Mouse (Mus musculus): ENCODE measurements around the gene Nemf. TPM values are rescaled to one million over a fixed set of nuclear protein-coding genes. Genes with fewer than 3 reads are reported as not detected.
"Not testable (repeated sequence)": the region's sequence is repeated elsewhere in the genome, so short reads cannot be mapped to it uniquely, and the experiment has no call there.

Gene Nemf
- 56.4 and 64.7 TPM in 2 replicates for polyA plus RNA-seq (2015; fragmentation: Nextera tagmentation; extraction: Ambion mirVana)

DNA sequence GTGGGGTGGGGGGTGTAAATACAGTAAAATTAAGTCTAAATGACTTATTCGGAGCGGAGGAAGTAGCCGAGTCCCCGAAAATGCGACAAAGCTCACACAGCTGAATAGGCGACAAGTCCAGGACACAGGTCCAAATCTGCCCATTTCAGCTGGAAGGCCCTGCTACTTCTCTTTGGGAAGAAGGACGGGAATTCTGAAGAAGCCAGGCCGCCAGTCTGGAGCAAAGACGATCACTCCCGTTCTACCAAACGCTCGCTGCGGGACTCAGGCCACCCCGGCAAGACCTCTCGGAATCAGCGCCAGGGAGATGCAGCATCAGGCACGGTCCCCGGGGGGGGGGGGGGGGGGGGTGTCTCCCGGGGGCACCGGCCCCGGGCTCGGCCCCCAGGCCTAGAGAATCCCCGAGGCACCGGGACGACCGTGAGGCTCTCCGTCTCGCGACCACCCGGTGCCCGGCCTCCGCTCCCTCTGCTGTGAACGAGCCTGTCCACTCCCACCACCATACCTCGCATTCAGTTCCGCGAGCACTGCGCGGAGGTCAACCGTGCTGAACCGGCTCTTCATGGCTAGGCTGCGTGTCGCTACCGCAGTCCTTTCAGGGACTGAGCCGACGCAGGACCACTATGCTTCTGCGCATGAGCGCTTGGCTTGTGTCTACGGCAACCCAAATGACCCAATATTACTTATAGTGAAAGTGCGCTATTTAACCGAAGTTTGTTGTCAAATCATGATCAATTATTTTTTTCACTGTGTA, at the start of gene Nemf:
Gene Nemf (minus strand): TSS at position 620 of the 754 bp plus-strand sequence.
- peak within 1 kb of the TSS; percentile 93 for H3K4me2 ChIP-seq
- peak within 1 kb of the TSS; percentile 95 for H3K9ac ChIP-seq
- H3K9me3 ChIP-seq = no peaks in the 10 kb centered on the region
- peak within 1 kb of the TSS; percentile 67 for H3K27ac ChIP-seq (replicated peaks)
- H3K27me3 ChIP-seq (replicated peaks) = no peaks in the 10 kb centered on the region
- WGBS = under 1% methylated on average over 42 of the region's 50 CpGs
- H3K4me3 ChIP-seq = peak within 1 kb of the TSS; percentile 76
- H3K36me3 ChIP-seq = peaks cover 33% of the 10 kb centered on the region
- ATAC-seq (ENCODE audit: extremely low read depth, insufficient number of reproducible peaks, low FRiP score, low TSS enrichment) = peak; percentile 42; the same call in 1 of the 2 replicates
- H3K4me1 ChIP-seq = peaks cover 10% of the 10 kb centered on the region

DNA sequence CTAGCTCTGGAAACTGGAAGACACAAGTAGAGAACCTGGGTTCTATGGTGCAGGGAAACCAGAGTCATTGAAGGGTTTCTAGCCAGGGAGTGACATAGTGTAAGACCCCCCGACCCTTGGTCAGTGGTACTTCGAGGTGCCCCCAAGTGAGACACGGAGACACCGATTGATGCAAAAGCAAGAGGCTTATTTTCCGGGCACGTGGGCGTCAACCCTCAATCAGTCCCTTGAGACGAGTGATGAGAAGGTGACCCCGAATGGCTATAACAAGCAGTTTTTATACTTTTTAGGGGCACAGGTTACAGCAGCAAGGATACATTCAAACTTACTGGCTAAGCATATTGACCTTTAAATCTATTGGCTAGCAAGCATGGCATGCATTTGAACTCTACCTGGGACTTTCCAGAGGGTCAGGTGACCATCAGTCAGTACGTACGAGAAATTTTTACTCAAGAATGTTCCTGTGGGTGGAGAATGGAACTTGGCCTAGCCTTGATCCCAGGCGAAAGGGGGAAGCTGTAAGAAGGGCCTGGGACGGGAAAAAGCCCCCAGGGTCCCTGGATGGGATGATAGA, 45.7 kb upstream of the Nemf start:
- H3K9me3 ChIP-seq = no peaks in the 10 kb centered on the region
- H3K27me3 ChIP-seq (replicated peaks) = no peaks in the 10 kb centered on the region
- no peak overlapping the region for H3K4me3 ChIP-seq
- peaks cover 3% of the 10 kb centered on the region; the same call in 1 of the 2 replicates for H3K4me1 ChIP-seq
- 83% methylated on average over 13 of the region's 13 CpGs for WGBS
- H3K36me3 ChIP-seq = no peaks in the 10 kb centered on the region
- ATAC-seq (ENCODE audit: extremely low read depth, insufficient number of reproducible peaks, low FRiP score, low TSS enrichment) = no peak
- no peak overlapping the region for H3K9ac ChIP-seq
- no peak overlapping the region for H3K27ac ChIP-seq (replicated peaks)
- H3K4me2 ChIP-seq = no peak overlapping the region

DNA sequence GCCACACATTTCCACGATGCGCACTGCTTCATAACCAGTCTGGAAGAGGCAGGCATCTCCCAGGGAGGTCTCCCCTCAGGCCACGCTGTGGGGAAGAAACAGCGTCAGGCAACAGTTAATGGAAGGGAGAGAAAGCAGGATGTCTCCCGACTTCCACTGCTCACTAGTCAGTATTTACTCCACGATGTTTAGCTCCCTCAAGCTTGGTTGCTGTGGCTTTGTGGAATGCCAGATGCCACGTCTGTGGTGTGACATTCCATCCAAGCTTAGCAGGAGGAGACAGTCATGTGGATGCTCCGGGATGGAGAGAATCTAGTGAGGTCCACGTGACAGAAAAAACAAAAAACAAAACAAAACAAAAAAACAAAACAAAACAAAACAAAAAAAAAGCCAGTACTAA, 45.1 kb upstream of the Nemf start:
- Histone ChIP-seq H3K4me1 (peaks cover 3% of the 10 kb centered on the region; the same call in 1 of the 2 replicates), H3K9me3 (no peaks in the 10 kb centered on the region), H3K4me2 (no peak overlapping the region), H3K27ac (replicated peaks) (no peak overlapping the region), H3K36me3 (no peaks in the 10 kb centered on the region), H3K27me3 (replicated peaks) (no peaks in the 10 kb centered on the region), H3K9ac (0 out of 2 replicates have a peak overlapping the region, but pooled peaks have one; percentile 13), H3K4me3 (no peak overlapping the region)
- 43% methylated on average over 9 of the region's 9 CpGs for WGBS
- no peak for ATAC-seq (ENCODE audit: extremely low read depth, insufficient number of reproducible peaks, low FRiP score, low TSS enrichment)

DNA sequence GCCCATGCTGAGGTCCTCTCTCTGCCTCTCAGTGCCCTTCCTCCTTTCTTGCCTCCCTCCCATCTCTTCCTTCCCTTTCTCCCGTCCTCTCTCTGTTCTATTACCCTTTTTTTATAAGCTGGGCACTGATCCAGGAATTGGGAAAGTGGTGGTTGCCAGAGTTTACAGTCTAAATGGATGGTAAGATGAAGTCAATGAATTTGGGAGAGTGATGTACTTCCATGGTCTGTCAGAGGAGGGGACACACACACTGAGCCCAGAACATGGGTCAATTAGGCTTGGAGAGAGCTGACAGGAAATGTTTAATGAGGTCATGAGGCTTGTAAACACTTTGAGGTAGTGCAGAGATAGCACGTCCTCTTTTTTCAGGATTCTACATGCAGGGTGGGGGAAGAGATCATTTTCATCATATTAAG, 43.9 kb upstream of the Nemf start:
- Histone ChIP-seq H3K36me3 (no peaks in the 10 kb centered on the region), H3K27me3 (replicated peaks) (no peaks in the 10 kb centered on the region), H3K4me1 (peaks cover 3% of the 10 kb centered on the region; the same call in 1 of the 2 replicates), H3K27ac (replicated peaks) (no peak overlapping the region), H3K4me2 (no peak overlapping the region), H3K9ac (no peak overlapping the region), H3K9me3 (no peaks in the 10 kb centered on the region), H3K4me3 (no peak overlapping the region)
- WGBS = 31% methylated on average over 2 of the region's 2 CpGs
- no peak for ATAC-seq (ENCODE audit: extremely low read depth, insufficient number of reproducible peaks, low FRiP score, low TSS enrichment)

DNA sequence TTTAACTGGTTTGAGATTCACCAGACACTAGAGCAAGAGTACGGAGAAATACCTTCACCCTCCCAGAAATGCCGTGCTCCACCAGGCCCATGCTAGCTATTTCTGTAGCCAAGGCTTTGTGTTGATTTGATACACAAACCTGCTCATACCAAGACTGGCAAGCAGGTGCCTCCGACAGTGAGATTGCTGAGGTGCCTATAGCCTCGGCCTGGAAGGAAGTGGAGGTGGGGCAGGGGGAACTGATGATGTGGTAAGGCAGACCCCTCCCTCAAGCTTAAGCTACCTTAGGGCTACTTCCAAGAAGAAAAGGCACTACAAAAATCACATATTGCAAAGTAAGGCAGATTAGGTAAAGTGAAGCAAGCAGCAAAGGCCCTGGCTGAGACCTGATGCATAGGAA, 43.4 kb upstream of the Nemf start:
- no peak overlapping the region for H3K9ac ChIP-seq
- H3K4me2 ChIP-seq = no peak overlapping the region
- H3K9me3 ChIP-seq = no peaks in the 10 kb centered on the region
- WGBS = 65% methylated on average over 4 of the region's 4 CpGs
- H3K27ac ChIP-seq (replicated peaks) = no peak overlapping the region
- no peaks in the 10 kb centered on the region for H3K36me3 ChIP-seq
- peaks cover 3% of the 10 kb centered on the region; the same call in 1 of the 2 replicates for H3K4me1 ChIP-seq
- ATAC-seq (ENCODE audit: extremely low read depth, insufficient number of reproducible peaks, low FRiP score, low TSS enrichment) = no peak
- no peak overlapping the region for H3K4me3 ChIP-seq
- no peaks in the 10 kb centered on the region for H3K27me3 ChIP-seq (replicated peaks)

DNA sequence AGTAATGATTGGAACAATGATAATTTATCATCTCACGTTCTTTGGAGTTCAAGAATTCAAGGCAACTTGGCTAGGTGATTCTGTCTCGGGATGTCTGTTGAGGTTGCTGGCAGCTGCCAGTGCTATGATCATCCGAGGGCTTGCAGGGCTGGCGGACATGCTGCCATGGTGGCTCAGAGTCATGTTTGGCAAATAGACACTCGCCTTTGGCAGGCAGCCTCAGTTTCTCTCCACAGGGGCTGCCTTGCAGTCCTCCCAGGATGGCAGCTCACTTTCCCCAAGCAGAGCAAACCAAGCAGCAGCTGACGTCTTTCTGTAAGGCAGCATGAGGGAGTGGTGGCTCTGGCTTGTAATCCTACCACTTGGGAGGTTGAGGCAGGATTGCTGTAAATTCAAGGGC, 37.5 kb upstream of the Nemf start:
- Histone ChIP-seq H3K4me1 (peaks cover 6% of the 10 kb centered on the region; the same call in 1 of the 2 replicates), H3K27ac (replicated peaks) (no peak overlapping the region), H3K36me3 (no peaks in the 10 kb centered on the region), H3K4me2 (no peak overlapping the region), H3K4me3 (no peak overlapping the region), H3K27me3 (replicated peaks) (no peaks in the 10 kb centered on the region), H3K9ac (no peak overlapping the region), H3K9me3 (no peaks in the 10 kb centered on the region)
- ATAC-seq (ENCODE audit: extremely low read depth, insufficient number of reproducible peaks, low FRiP score, low TSS enrichment) = no peak
- 76% methylated on average over 6 of the region's 6 CpGs for WGBS

DNA sequence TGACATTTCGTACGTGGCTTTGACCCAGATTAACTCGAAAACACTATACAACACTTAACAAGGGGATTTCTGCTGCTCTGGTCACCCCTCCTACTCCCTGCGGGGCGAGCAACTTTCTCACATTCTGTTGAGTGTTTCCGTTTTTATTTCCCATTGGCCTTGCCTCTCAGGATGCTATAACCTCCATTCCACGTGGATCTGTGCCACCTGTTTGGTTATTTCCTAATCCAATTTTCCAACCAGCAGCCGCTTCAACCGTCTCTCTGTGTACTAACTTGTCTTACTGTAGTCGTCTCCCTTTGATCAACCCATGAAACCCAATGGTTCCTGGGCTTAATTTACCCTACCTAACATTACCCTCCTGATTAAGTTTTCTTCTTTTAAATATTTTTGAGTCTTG, 36.1 kb upstream of the Nemf start:
- Histone ChIP-seq H3K27me3 (replicated peaks) (no peaks in the 10 kb centered on the region), H3K4me3 (no peak overlapping the region), H3K36me3 (no peaks in the 10 kb centered on the region), H3K4me2 (no peak overlapping the region), H3K9me3 (no peaks in the 10 kb centered on the region), H3K27ac (replicated peaks) (no peak overlapping the region), H3K4me1 (peaks cover 11% of the 10 kb centered on the region; the same call in 1 of the 2 replicates), H3K9ac (no peak overlapping the region)
- no peak for ATAC-seq (ENCODE audit: extremely low read depth, insufficient number of reproducible peaks, low FRiP score, low TSS enrichment)
- 72% methylated on average over 10 of the region's 10 CpGs for WGBS

DNA sequence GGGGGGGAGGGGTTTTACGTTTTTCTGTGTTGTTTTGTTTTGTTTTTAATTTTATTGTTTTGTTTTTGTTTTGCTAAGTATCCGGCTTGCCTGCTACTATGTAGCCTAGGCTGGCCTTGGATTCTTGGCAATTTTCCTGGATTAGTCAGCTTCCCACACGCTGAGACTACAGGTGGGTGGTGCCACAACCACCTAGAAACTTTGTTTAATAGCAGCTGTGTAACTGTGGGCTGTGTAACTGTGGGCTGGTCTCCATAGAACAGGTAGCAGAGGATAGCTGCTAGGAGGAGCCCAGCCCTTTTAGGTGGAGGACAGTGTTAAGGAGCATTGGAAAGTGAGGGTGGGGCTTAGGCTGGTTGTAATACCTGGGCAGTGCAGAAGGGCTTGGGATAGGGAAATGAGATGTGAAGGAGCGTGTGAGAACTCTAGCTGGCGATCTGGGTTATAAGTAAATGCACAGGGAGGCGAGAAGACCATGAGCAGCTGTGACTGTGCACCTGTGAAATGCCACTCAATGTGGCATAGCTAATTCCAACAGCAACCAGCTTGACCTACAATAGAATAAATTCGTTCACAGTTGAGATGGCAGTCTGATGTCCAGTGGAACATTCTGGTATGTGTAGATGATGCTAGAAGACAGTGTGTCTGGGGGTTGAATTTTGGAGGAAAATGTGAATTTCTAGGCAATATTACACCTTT, 33.2 kb upstream of the Nemf start:
- Histone ChIP-seq H3K9ac (no peak overlapping the region), H3K27me3 (replicated peaks) (no peaks in the 10 kb centered on the region), H3K36me3 (no peaks in the 10 kb centered on the region), H3K4me1 (peaks cover 11% of the 10 kb centered on the region; the same call in 1 of the 2 replicates), H3K27ac (replicated peaks) (no peak overlapping the region), H3K9me3 (no peaks in the 10 kb centered on the region), H3K4me3 (no peak overlapping the region), H3K4me2 (no peak overlapping the region)
- WGBS = 80% methylated on average over 7 of the region's 7 CpGs
- ATAC-seq (ENCODE audit: extremely low read depth, insufficient number of reproducible peaks, low FRiP score, low TSS enrichment) = no peak

DNA sequence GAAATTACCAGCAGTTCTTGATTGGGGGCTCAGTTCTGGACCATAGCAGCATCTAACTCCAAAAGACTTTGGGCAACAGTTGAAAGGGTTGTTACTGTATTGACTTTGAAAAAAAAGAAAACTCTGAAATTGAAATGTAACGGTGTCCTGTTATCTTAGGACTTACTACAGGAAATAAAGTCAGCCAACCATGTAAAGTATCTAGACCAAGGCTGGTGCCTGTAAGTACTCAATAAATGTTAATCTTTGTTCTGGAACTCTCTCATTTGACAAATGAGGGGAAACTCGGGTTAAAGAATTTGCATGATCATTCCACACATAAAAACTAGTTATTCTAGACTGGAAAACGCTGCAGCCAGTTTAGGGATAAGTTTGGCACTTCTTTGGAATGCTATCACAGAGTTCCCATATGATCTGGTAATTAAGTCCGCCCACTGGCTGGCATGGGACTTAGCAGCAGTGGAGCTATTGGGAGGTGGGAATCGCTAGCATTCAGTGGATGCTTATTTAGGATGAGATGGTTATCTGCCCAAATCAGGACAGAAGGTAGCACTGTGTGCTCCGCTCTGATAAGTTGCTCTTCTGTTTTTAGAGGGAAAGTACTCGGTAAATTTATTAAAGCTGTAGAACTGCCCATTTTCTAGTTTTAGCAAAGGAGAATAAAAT, 32.4 kb upstream of the Nemf start:
- no peak overlapping the region for H3K4me2 ChIP-seq
- H3K4me1 ChIP-seq = peaks cover 11% of the 10 kb centered on the region; the same call in 1 of the 2 replicates
- H3K9me3 ChIP-seq = no peaks in the 10 kb centered on the region
- 55% methylated on average over 7 of the region's 7 CpGs for WGBS
- no peaks in the 10 kb centered on the region for H3K27me3 ChIP-seq (replicated peaks)
- H3K4me3 ChIP-seq = no peak overlapping the region
- no peaks in the 10 kb centered on the region for H3K36me3 ChIP-seq
- no peak overlapping the region for H3K9ac ChIP-seq
- no peak overlapping the region for H3K27ac ChIP-seq (replicated peaks)
- ATAC-seq (ENCODE audit: extremely low read depth, insufficient number of reproducible peaks, low FRiP score, low TSS enrichment) = no peak

DNA sequence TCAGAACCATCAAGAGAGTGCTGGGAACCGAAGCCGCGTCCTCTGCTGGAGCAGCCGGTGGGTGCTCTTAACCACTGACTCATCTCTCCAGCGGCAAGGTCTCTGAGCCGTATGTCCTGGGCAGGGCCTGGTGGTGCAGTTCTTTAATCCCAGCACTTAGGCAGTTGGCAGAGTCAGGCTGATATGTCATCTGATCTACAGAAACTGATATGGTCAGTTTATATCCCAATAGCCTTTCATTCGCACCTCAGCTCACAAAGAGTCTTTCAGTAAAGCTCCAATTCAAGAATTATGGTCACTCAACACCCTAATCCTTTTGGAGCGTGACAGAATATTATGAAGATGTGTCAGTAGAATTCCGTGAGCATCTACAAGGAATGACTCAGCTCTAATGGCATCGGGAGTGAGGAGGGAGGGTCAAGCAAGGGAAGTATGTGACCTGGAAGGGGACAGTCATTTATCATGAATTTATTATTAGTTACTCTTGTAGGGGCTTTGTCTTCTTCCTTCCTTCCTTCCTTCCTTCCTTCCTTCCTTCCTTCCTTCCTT, 31.4 kb upstream of the Nemf start:
- WGBS = 90% methylated on average over 10 of the region's 10 CpGs
- Histone ChIP-seq H3K27ac (replicated peaks) (no peak overlapping the region), H3K4me3 (no peak overlapping the region), H3K4me1 (peaks cover 11% of the 10 kb centered on the region), H3K9me3 (no peaks in the 10 kb centered on the region), H3K9ac (no peak overlapping the region), H3K36me3 (no peaks in the 10 kb centered on the region), H3K4me2 (no peak overlapping the region), H3K27me3 (replicated peaks) (no peaks in the 10 kb centered on the region)
- ATAC-seq (ENCODE audit: extremely low read depth, insufficient number of reproducible peaks, low FRiP score, low TSS enrichment) = no peak

DNA sequence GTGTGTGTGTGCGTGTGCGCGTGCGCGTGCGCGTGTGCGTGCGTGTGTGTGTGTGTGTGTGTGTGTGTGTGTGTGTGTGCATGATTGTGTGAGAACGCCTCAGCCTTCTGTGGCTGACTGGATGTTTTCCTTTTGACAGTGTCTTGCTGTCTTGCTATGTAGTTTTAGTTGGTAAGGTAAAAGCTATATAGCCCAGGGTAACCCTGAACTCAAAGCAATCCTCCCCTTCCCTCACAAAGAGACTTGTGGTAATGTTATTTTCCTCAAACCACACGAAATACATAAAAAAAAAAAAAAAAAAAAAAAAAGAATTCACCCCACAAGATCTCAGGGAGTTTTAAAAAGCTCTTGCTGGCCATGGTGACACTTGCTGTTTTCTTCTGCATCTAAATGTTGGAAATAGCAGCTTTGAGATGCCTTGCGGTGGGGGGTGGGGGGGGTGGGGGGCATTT, 29.3 kb upstream of the Nemf start:
- H3K27ac ChIP-seq (replicated peaks); H3K9ac ChIP-seq; H3K4me2 ChIP-seq; H3K27me3 ChIP-seq (replicated peaks); ATAC-seq (ENCODE audit: extremely low read depth, insufficient number of reproducible peaks, low FRiP score, low TSS enrichment); H3K9me3 ChIP-seq; H3K36me3 ChIP-seq; H3K4me3 ChIP-seq: not testable (repeated sequence)
- 68% methylated on average over 5 of the region's 12 CpGs for whole genome bisulfite sequencing
- peaks cover 15% of the 10 kb centered on the region for H3K4me1 ChIP-seq
